Mouse (Mus musculus): ENCODE data around the gene Ranbp17.

The Ranbp17 gene

DNA sequence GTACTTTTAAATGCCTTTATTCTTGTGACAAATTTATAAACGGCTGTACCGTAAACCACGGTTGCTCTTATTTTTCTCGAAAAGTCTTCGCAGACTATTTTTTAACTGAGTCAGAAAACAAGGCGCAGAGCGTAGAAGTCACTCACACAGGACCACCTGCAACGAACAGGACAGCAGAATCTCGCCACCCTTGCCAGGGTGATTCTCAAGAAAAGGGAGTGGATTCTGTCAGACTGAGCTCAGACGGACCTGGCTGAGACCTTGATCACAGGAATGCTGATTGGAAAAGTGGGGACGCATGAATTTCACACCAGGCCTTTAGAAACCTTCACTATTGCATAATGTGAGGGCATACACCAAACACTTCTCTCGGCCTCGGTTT is 316.4 kb downstream of the Ranbp17 start:
- DNase-seq (ENCODE audit: low read depth, low spot score), result no peak

DNA sequence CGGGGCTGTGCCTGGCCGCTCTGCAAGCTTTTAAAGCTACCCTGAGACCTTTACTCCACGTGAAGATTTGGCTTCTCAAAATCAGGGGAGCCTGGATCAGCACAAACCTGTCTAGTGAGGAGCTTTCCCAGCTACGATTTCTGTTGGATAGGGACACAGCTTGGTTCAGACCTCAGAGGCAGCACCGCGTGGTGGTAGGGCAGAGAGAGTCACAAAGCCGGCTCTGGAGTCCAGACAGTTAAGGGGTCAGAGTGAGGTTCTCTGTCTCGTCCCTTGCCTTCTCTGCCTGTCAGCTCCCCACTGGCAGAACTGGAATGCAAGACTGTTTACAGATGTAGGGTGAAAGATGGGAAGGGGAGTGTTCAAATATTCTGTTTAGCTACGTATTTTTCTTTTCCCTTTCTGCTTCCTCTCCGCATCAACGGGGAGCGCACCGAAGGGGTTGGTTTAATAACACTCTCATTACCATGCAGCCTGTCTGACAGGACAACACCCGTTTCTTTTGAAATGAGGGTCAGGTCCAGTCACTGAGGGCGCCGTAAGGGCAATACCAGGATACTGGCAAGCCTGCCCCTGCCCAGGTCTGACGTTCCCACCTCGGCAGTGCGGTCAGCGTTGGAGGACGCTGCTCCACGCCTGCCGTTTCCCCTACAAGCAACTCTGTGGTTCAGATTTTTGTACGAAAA is 317.0 kb downstream of the Ranbp17 start:
- DNase-seq (ENCODE audit: low read depth, low spot score), result no peak

DNA sequence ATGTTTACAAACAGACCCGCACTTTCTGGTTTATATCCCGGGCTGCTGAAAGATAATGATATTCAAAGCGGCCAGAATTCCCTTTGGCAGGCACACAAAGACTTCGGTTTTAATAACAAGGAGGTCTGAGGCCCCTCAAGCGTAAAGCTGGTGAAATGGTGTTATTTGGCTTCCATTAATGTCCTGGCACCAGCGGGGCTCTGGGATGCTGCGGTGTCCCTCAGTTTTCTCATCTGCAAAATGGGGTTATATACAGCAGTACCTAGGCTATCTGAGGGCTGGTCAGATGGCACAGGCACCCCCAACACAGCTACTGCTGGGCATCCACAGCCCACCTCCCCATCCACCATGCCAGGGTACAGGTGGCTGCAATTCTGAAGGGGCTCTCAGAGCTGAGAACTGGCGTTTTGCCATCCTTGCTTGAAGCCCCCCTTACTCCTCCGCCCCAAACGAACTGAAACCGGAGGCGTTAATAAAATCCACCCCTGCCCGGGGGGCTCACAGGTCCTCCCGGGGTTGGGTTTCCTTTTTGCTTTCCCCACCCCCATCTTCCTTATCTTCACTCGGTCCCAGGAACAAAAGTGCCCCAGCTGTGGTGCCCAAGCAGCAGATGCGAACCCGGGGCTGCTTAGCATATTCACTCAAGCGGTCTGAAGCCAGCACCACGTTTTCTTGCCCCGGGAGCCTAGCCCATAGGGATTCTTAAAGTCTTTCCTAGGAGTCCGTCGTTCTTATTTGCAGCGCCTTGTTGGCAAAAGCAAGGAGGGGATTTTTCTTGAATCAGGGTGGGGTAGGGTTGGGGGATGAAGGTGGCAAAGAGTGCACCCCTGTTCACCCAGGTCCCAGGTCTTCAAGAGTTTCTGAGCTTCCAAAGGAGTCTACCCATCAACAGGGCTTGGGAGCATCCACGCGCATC is 317.8 kb downstream of the Ranbp17 start:
- no peak for DNase-seq (ENCODE audit: low read depth, low spot score)

DNA sequence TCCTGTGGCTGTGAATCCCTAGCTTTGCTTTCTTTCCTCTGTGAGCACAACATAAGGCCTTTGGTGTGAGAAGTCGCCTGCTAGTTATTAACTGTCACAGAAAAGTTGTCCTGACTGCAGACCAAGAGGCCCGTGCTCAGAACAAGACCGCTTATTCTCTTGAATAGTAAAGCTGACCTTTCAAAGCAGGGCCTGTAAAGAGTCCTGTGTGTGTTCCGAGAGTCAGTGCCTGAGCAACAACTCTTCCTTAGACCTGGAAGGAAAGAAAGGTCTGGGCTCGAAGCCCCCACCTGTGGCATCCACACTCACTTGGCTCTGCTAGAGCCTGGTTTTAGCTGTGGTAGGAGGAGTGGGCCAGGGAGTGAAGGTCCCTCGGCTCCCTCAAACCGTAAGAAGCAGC is 318.5 kb downstream of the Ranbp17 start:
- DNase-seq (ENCODE audit: low read depth, low spot score), result no peak

DNA sequence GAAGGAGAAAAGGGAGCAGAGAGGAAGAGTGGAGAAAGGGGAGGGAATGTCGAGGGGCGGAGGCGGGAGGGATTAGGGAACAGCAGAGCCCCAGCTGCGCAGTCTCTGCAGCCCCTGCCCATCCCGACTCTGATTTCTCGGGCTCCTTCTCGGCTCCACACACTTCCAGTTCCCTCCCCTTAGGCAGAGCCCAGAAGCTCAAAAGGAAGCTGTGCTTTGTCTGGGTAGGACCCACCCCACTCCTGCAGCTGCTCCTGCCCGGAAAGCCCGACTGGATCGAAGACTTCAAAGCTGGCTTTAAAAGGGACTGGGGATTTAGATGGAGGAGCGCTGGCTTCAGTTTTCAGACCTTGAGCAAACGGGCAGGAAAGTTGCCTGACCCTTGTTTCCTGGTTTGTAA is 319.9 kb downstream of the Ranbp17 start:
- DNase-seq (ENCODE audit: low read depth, low spot score), result no peak

DNA sequence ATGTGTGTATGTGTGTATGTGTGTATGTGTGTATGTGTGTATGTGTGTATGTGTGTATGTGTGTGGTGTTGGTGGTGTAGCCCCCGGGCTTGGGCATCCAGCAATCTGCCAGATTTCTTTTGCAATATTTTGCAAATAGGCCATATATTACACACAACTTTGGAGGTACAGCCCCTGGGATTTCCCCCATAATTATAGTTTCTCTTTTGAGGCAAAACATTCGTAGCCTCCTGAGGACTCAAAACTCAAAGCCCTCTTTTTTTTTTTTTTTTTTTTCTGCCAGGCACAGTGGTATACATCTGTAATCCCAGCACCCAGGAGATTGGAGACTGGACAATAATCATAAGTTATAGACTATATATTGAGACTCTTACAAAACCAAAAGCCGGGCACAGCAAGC is 331.7 kb downstream of the Ranbp17 start:
- no peak for DNase-seq (ENCODE audit: low read depth, low spot score)

DNA sequence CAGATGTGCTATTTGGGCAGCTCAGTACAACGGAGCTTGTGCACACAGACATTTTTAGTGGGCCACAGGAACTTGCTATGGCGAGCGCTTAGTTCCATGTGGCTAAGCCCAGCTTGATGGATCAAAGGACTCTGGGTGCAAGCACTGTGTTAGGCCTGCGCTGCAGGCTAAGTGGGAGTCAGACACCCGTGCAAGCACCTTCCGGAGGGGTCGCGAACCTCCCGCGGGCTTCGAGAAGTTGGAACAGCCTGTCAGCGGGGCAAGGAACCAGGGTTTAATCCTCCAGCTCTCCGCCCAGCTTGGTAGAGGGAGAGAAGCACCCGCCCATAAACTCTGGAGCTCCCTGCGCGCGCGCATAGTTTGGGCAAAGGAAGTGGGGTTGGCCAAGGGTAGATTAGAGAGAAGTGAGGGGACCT is 332.8 kb downstream of the Ranbp17 start:
- no peak for DNase-seq (ENCODE audit: low read depth, low spot score)

DNA sequence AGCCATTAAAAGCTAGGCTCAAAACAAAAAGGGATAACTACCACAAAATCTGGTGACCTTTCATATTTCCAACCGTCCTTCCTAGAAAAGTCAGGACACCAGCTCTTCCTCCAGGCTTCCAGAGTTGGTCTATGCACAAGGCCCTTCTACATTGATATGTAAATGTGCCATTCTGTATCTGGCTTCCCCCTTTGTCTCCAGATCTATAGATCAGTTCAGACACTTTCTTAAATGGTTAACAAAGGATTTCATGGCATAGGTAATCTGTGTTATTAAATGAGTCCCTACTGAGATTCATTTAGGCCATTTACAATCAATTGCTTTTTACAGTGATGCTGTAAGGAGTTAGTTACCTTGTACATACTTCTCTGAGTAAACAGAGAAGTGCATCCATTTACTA is 333.7 kb downstream of the Ranbp17 start:
- no peak for DNase-seq (ENCODE audit: low read depth, low spot score)

DNA sequence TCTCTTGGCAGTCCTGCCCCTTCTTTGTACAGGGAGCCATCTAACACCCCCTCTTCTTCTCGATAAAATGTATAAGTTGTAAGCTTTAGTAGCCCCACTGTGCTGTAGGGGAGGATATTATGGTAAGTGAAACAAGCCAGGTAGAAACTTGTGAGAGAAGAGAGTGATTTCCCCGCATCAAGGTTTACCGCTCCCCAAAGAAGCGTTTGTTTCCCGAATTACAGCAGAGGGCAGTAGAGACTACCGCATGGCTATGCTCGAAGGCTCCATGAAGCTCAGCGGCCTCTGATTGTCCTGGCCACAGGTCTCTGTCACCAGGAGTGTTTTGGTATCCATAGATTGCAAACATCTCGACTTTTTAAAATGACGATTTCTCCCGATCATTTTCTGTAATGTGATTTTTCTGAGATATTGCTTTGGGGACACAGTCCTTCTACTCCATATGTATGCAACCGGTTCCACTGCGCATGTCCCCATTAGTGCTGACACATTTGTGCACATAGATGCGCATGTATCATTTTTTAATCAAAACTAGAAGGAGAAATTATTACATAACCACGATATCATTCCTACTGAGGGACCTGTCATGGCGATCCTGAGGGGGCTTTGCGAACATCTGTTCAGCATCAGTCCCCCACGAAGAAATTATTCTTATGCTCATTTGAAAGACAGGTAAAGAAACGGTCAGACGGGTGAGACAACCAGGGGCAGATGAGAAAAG is 336.9 kb downstream of the Ranbp17 start:
- no peak for DNase-seq (ENCODE audit: low read depth, low spot score)

DNA sequence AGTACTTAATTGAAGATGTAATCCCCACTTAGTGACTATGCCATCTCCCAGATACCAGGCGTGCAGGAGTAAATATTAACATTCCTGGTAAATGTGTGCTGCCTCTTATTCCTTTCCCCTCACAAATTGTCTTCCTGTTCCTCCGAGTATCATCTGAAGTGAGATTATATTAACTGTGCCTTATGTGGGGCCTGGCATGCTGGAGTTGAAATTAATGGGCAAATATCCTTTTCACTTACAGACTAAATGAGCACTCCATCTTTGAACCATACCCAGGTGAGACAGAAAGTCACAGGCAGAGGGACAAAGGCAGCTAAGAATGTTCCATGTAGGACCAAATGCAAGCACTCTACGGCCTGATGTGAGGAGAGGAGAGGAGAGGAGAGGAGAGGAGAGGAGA is 337.8 kb downstream of the Ranbp17 start:
- DNase-seq (ENCODE audit: low read depth, low spot score), result no peak

DNA sequence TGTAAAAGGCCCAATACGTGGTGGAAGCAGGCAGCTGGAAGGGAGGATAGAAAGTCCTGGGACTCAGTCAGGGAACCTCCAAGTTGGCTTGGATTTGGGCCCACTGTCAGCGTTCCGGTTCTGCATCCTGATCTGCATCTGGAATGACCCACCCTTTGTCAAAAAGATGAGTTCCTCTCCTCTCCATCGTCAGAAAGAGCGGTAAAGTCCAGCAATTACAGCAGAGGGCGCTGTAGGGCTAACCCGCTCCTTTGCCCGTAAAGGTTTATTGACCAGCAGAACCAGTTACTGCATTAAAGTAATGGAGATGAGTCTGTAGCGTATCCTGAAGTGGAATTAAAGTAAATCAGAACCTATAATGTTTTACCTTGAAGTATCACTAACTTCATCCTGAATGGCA is 343.1 kb downstream of the Ranbp17 start:
- no peak for DNase-seq (ENCODE audit: low read depth, low spot score)

DNA sequence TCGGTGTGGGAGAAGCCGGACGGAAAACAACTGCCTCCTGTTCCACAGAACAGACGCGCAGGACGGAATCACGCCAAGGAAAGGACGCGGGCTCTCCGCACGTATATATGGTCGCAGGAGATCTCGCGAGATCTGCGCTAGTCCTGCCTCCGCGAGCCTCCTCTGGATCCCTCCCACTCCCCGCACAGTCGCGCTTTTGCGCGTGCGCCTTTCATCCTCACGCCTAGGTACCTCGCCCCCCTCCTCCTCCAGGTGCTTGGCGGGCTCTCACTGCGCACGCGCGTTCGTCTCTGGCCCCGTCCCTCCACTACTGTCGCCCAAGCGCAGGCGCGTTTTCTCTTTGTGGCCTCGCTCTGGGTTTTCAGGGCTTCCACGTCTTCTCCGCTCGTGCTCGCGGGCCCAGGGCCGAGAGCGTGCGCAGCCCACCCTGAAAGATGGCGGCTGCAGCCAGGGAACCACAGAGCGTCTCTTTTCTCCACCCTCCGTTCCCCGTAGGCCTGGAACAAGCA is 350.5 kb downstream of the Ranbp17 start, which contains the start of gene Npm1:
Gene Npm1 (minus strand): TSS at position 209 of the 509 bp plus-strand sequence.
- DNase-seq (ENCODE audit: low read depth, low spot score), result peak; percentile 98

DNA sequence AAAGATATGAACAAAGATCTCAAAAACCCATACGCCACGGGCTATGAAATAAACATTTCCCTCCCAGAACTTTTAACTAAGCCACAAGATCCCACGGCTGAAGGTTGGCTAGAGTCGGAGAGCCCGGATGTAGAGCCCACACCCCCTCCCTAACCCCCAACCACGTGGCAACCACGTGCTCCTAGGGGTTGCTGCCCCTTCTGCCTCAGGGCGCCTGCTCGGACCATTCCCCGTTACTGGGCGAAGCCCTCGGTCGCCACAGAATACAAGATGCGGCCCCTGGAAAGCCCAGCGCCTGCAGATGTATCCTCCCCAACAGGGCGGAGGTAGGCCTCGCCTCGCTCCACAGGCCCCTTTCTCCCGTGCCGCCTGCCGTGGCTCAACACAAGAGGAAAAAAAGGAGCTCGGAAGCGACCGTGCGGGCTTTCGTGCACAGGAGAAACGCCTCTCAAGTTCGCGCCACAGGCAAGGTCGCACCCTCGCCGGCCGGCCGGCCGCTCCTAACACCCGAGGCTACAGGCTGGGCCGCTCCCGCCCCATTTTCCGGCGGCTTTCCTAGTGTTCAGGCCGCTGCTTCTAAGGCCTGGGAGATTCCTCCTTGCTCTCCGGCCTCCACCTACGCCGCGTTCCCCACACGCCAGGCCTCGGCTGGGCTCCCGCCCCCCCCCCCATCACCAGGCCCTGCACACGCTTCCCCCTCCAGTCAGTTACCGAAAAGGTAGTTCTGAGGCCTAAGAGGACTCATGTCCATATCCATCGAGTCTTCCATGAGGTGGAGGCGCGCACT is 351.1 kb downstream of the Ranbp17 start:
- no peak for DNase-seq (ENCODE audit: low read depth, low spot score)

Data from telencephalon, adult 2 months (tissue).